Mouse (Mus musculus): ENCODE results near the gene Map3k4.

DNA sequence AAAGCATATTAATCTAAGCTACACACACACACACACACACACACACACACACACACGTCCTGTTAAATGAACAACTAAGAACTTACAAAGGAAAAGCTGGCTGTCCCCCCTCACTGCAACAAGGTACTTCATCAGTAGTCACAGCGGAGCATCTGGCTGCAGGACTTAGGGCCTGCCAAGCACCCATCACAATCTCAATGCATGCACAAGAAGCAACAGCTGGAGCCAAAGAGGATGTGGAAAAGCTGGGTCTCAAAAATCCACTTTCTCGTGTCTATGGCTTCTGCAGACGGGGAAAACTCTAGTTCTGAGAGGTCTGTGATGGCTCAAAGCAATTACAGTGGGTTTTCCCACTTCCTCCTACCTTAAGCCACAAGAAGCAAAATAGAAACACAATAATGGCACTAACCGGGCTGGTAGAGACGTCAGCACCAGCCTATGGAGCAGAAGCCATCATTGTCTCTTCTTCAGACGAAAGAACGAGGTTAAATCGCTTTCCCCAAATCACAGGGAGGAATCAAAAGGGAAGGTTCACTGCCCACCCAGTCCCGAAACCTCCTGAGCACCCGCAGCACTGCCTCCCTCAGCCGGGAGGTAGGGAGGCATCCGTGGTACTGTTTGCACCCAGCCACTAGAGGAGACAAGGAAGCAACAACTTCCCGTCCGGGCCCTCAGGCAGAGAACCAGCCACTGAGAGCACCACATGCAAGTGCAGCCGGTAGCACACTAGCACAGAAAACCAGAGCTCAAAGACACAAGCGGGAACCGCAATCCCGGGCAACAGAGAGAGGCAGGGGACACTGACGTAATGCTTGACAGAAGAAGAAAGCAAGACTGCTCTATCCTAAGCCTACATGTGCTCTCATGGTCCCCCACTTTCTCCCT is 11.1 kb downstream of the Map3k4 start:
- no peak for TF ChIP-seq CTCF (IDR thresholded peaks at IDR 0.05; ENCODE audit: low read depth, low read length)
- no peak for TF ChIP-seq GATA1 (IDR thresholded peaks at IDR 0.05; ENCODE audit: borderline replicate concordance, low read length)
- TF ChIP-seq TAL1 (conservative IDR thresholded peaks at IDR 0.05; ENCODE audit: low read depth, low read length) = no peak
- no peak for TF ChIP-seq POLR2AphosphoS5 (IDR thresholded peaks at IDR 0.05; ENCODE audit: insufficient replicate concordance, low read depth, low read length)
- no peak for TF ChIP-seq GATA2 (IDR thresholded peaks at IDR 0.05; ENCODE audit: borderline replicate concordance, low read depth, low read length)

All from G1E (cell line).